Mouse (Mus musculus): Measurements from ENCODE around the gene 1700042G07Rik.

1700042G07Rik gene

DNA sequence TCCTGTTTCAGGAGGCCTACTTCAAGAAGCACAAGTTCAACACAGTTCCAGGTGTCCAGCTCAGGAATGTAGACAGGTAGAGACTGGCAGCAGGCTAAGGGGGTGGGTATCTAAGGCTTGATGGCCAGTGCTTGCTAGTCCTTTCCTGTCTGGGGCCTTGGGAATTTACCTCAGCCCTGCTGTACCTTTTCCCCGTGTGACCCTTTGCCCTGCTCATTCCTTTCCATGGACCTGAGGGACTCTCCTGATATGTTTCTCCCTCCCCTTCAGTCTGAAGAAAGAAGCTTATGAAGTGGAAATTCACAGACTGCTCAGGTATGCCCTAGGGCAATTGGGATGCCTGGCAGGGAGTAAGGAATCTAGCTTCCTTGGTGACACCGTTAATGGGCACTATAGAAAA, 15.3 kb upstream of the 1700042G07Rik start:
- in situ Hi-C loops (cut with MboI; ENCODE audit: low pct_unique_long_range_greater_than_20kb in 1 of 2, low sequenced_read_pairs in 2 of 2, unreplicated experiment in 1 of 2): no loop called here

DNA sequence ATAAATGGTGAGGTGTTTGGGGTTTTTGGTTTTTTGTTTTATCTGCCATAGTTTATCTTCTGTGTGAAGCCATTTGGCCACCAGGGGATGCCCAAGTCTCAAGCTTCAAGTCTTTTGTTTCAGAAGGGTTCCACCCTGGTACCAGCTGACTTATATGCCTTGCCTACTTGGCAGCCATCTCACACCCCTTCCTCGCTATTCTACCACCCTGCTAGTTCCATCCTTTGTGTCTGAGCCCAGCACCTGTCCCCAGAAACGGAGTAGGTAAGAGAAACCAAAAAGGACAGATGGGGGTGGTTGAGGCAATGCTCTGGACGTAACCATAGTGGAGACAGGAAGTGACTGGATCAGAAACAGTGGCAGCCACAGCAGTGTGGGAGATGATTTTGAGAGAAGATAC, 13.3 kb upstream of the 1700042G07Rik start:
- in situ Hi-C loops (cut with MboI; ENCODE audit: low pct_unique_long_range_greater_than_20kb in 1 of 2, low sequenced_read_pairs in 2 of 2, unreplicated experiment in 1 of 2): no loop called here

DNA sequence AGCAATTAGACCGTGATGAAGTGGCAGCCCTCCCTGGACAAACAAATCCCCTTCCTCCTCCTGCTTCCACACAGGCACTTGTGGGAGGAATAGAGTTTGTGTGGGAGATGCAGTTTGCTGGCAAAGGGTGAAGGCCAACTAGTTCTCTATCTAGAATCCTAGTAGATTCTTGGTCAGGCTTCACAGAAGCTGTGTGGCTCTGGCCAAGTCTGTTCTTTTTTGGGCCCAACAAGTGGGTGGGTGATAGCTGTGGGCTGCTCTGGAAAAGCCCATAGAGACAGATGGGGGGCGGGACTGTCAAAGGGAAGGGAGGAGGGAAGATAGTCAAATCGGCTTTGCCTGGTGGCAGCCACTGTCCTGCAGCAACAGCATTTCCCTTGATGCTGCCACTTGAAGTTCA, 12.4 kb upstream of the 1700042G07Rik start:
- in situ Hi-C loops (cut with MboI; ENCODE audit: low pct_unique_long_range_greater_than_20kb in 1 of 2, low sequenced_read_pairs in 2 of 2, unreplicated experiment in 1 of 2): no loop called here

DNA sequence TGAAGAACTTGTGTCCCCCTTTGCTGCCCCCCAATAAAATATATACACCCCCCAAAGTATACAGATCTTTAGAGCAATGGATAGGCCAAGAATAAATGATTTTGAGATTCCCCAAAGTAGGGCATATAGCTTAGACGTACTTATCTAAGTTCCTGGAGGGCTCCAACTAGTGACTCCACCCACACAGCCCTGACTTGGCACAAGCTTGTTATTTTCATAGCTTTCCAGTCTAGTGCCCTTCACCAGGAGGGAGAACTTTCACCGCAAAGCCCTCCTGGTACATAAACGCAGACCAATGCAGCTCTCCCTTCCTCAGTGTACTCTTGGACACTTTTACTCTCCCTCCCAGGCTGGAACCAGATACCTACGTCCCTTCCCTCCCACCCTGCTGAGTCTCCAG, 11.0 kb upstream of the 1700042G07Rik start:
- in situ Hi-C loops (cut with MboI; ENCODE audit: low pct_unique_long_range_greater_than_20kb in 1 of 2, low sequenced_read_pairs in 2 of 2, unreplicated experiment in 1 of 2): no loop called here

DNA sequence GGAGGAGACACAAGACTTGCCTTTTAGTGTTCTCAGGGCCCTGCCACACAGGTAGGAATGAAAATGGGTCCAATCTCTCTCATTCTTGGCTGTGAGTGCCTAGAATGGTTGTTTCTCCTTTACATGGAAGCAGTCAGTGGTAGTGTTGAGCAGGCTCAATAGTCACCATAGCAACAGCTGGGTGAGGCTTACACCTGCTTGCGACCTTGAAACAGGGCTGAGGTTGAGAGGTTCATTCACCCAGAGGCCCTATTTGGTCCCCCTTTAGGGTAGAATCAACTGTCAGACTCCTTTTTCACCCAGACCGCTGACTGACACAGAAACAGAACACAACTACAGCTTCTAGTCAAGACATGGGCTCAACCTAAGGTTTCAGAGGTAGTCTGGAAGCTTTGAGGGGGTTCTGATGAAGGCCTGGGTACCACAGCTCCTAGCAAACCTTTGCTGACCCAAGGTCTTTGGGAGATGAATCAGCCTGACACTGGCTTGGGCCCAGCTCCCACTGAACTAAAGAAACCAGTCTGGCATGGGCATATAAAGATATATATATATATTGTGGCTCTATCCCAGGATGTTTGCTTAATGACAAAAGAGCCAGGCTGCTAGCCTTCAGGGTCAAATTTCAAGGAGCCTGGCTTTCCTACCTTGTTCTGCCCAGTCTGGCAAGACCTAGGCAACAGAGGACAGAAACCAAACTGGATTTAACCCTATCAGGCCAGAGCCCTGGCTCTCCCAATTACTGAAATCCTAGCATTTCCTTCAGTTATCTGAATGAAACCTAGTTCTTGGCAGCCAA, 8.2 kb upstream of the 1700042G07Rik start:
- in situ Hi-C loops (cut with MboI; ENCODE audit: low pct_unique_long_range_greater_than_20kb in 1 of 2, low sequenced_read_pairs in 2 of 2, unreplicated experiment in 1 of 2): no loop called here

DNA sequence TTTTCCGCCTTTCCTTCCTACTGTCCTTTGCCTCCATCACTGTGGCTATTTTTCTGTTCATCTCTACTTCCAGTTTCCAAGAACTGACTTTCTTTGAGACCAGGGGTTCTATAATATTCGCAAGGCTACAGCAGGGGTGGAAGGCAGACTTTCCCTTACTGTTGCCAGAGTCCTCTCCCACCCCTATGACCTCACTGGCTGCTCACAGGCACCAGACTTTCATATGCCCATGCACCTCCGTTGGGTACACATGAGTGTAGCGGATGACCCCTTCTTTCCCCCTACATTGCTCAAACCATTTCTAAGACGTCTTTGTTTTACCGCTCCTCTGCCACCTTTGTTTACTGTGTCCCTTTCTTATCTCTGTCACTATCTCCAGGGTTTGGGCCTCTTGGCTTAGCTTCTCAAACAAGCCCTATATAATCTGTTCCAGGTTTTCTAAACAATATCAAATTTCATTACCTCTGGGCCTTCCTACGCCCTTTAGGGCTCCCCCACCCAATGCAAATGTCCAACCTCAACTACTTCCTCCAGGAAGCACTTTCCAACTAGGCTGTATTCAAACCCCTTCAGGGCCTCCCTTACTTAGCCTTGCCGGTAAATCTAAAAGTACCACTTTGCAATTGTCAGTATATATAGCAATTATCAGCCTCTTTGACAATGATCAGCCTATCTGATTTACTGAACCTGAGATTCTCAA, 7.3 kb upstream of the 1700042G07Rik start:
- in situ Hi-C loops (cut with MboI; ENCODE audit: low pct_unique_long_range_greater_than_20kb in 1 of 2, low sequenced_read_pairs in 2 of 2, unreplicated experiment in 1 of 2): no loop called here

DNA sequence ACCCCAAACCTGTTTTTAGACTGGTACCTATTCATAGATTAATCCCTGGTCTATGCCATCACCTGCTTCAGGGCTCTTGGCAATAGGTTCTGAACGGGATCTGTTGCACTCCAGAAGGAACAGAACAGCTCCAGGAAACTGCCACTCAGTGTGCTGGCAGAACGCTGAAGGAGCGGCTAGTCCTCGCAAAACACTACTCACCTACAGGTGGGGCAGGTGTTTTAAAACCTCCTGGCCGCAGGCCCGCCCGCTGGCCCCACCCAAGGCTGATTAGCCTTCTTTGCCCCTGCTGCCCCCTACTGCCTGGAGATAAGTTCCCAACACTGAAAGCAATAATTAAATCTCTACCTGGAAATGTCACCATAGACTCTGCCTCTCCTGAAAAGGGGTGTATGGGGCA, 5.8 kb upstream of the 1700042G07Rik start, which contains the start of gene Tspan1:
Tspan1 (minus strand) TSS at position 198 of the 400 bp plus-strand sequence.
- in situ Hi-C loops (cut with MboI; ENCODE audit: low pct_unique_long_range_greater_than_20kb in 1 of 2, low sequenced_read_pairs in 2 of 2, unreplicated experiment in 1 of 2): no loop called here

DNA sequence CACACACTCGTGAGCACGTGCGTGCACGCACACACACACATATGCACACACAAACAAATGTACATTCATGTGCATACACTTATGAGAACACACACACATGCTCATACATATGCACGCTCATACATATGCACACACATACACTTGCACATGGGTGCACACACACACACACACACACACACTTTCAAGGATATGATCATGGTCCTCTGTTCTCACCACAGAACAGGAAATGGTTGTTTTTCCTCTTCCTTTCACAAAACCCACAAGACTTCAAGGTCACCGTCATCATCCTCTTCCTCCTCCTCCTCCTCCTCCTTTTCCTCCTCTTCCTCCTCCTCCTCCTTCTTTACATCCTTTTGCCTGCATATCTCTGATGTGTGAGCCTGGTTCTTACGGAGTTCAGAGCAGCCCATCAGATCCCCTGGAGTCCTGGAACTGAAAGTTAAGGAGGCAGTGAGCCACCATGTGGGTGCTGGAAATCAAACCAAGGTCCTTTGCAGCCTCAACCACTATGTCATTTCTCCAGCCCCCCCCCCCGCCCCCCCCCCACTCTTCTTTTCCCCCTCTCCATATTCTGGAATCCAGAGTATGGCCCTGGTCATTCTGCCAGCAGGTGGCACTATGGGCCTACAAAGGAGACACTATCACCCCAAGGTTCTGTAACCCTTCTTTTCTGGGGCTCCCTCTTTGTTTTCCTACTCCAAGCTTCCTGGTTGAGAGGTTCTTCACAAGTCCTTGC, 4.4 kb upstream of the 1700042G07Rik start:
- in situ Hi-C loops (cut with MboI; ENCODE audit: low pct_unique_long_range_greater_than_20kb in 1 of 2, low sequenced_read_pairs in 2 of 2, unreplicated experiment in 1 of 2): no loop called here

DNA sequence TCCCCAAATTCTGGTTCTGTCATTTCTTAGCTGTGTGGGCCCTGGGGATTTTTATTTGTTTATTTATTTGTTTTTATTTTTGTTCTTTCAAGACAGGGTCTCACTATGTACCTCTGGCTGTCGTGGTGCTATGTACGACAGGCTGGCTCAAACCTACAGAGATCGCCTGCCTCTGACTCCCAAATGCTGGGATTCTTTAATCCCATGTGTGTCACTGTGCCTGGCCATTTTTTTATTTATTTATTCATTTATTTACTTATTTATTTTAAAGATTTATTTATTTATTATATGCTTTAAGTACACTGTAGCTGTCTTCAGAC, 3.9 kb upstream of the 1700042G07Rik start:
- in situ Hi-C loops (cut with MboI; ENCODE audit: low pct_unique_long_range_greater_than_20kb in 1 of 2, low sequenced_read_pairs in 2 of 2, unreplicated experiment in 1 of 2): no loop called here

DNA sequence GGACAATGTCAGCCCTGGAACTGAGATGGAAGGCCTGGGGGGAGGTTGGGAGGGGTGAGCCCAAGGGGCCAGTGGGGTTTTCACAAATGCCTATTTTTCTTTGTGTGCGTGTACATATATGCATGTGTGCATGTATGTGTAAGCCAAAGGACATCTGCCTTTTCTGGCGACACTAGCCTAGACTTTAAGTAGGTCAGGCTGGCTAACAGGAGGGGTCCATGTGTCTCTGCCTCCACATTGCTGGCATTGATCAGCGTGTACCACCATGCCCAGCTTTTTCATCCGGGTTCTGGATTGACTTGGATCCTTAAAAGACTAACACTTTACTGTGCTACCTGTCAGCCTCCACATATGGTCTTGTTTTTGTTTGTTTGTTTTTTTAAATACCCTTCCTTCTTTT, 580 bp downstream of the 1700042G07Rik start:
- in situ Hi-C loops (cut with MboI; ENCODE audit: low pct_unique_long_range_greater_than_20kb in 1 of 2, low sequenced_read_pairs in 2 of 2, unreplicated experiment in 1 of 2): no loop called here

DNA sequence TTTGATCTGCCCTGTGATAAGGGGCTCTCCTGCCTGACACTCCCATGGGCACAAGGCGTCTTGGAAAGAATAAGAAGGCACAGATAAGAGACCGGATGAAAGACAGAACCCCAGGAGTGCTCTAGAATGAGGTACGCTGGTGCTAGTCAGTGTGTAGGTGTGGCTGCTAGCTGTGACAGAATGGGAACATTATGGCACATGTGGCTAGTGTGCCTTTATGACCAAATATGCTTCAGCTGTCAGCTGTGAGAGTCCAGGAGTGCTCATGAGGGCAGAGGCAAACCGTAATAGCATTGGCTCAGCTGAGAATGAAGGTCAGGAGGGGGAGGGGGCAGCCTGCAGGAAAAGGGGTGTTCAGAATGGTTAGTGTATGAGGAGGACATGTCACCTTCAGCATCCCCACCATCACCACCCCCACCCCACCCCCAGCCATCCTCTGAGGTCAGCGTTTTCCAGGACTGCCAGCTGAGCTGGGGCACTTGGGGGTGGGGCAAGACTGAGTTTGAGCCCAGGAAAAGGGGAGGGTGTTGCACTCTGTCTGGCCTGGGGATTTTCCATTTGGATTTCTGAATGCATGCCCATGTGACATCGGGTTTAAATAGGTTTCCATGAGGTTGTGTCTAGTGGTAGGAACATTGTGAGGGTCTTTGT, 1.4 kb downstream of the 1700042G07Rik start:
- in situ Hi-C loops (cut with MboI; ENCODE audit: low pct_unique_long_range_greater_than_20kb in 1 of 2, low sequenced_read_pairs in 2 of 2, unreplicated experiment in 1 of 2): no loop called here

DNA sequence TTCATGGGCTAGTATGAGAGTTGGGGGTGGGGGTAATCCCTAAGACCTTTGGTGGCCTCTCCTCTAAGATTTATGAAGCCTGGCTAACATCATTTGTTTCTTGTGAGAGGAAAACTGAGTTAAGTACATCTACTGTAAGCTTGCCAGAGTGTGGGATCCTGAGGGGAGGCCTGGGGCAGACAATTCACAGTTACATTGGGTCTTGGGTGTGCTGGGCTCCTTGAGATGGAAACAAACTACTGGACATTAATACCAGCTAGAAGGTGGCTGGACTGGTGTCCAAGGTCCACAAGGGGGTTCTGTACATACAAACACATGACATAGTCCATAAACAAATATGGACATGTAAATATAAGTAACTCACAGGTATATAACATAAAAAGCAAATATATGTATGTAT, 2.0 kb downstream of the 1700042G07Rik start:
- in situ Hi-C loops (cut with MboI; ENCODE audit: low pct_unique_long_range_greater_than_20kb in 1 of 2, low sequenced_read_pairs in 2 of 2, unreplicated experiment in 1 of 2): no loop called here

DNA sequence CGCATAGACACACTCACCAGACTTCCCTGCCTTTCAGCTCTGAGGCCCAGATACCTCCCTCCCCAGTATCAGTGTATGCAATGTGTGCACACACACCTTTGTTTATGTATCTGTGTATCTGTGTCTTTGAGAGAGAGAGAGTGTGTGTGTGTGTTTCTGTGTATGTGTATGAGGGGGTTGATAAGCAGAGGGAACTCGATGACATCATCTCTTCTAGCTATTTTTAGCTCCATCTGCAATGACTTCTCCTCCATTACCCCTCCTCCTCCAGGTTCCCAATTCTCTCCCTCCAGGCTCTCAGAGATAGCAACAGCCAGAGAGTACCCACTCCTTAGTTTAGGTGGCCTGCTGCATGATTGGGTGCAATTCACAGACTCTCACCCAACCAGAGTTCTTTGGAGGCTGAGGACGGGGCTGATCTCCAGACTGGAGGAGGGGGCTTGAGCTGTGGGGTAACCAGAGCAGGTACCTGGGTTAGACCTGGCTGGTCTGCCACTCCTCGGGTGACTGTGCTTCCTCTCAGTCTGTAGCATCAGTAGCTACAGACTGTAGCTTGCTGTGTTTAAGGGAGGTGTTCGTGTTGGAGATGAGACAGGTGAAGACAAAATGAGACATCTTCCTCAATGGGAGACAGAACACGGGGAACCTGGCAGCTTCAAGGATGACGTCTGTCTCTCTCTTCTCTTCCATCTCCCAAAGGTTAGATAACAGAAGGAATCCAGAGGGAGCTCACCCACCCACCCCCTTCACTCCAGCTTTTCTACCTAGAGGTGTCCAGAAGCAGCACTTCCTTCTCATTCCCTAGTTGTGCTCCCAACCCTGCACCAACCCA, 2.8 kb downstream of the 1700042G07Rik start:
- in situ Hi-C loops (cut with MboI; ENCODE audit: low pct_unique_long_range_greater_than_20kb in 1 of 2, low sequenced_read_pairs in 2 of 2, unreplicated experiment in 1 of 2): no loop called here

DNA sequence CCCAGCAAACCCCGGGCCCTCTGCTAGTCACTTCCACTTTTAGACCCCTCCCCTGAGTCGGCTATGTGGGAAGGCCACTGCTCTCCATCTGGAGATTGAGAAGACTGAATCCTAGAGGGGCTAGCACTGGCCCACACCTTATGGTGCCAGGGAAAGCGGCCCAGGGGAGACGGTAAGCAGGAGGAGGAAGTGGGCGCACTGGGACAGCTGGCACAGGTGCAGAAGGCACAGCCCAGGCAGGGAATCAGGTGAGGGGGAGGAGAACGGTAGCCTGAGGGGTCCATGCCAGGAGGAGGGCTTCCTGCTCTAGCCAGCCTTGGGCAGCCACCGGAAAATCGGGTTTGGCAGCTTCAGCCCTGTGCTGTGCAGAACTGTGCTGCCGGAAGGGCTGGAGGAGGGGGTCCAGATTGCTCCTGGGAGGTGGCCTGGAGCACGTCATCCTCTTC, 3.4 kb downstream of the 1700042G07Rik start:
- in situ Hi-C loops (cut with MboI; ENCODE audit: low pct_unique_long_range_greater_than_20kb in 1 of 2, low sequenced_read_pairs in 2 of 2, unreplicated experiment in 1 of 2): no loop called here

DNA sequence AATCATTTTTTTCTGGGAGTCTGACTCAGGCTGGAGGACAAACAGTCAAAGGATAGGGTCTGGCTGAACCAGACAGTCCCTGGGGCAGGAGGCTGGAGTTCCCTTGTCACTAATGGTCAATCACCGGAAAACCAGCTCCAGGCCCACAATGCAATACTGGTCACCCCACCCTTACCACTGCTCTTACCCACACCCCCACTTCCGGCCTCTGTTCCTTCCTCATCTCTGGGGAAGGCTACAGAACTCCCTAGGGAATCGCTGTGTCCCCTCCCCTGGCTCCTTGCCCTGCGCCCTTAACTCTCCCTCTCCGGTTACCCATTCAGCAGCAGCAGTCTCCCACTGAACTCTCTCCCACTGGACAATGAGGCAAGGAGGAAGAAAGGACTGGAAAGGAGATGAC, 4.0 kb downstream of the 1700042G07Rik start:
- in situ Hi-C loops (cut with MboI; ENCODE audit: low pct_unique_long_range_greater_than_20kb in 1 of 2, low sequenced_read_pairs in 2 of 2, unreplicated experiment in 1 of 2): no loop called here

DNA sequence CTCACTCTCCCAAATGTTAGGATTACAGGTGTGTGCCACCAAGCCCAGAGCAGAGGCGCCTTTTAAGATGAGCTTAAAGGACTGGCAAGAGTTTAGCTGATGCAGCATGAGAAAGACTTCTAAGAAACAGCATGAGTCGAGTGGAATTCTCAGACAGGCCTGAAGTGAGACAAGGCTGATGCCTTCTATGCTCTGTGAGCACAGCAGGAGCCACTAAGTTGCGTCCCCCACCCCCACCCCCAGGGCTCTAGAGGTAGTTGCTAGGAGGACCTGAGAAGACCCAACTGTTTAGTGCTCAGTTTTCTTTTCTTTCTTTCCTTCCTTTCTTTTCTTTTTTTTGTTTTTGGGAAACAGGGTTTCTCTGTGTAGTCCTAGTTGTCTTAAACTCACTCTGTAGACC, 8.9 kb downstream of the 1700042G07Rik start:
- in situ Hi-C loops (cut with MboI; ENCODE audit: low pct_unique_long_range_greater_than_20kb in 1 of 2, low sequenced_read_pairs in 2 of 2, unreplicated experiment in 1 of 2): no loop called here

DNA sequence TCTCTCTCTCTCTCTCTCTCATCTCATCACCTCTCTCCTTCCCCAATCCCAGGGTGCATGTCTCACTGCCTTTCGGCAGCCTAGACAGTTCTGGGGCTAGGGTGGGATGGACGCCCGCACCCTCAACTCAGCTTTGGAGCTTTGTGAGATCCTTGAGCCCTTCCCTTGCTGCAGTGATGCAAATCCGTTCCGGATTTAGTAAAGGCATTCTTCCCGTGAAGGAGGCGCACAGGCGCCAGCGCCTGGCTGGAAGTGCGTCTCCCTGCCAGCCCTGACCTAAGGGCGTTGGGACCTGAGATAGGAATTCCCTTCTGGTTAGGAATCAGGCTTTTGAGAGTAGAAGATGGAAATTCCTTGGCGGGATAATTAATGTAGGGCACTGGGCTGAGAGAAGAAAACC, 9.6 kb downstream of the 1700042G07Rik start:
- in situ Hi-C loops (cut with MboI; ENCODE audit: low pct_unique_long_range_greater_than_20kb in 1 of 2, low sequenced_read_pairs in 2 of 2, unreplicated experiment in 1 of 2): no loop called here

DNA sequence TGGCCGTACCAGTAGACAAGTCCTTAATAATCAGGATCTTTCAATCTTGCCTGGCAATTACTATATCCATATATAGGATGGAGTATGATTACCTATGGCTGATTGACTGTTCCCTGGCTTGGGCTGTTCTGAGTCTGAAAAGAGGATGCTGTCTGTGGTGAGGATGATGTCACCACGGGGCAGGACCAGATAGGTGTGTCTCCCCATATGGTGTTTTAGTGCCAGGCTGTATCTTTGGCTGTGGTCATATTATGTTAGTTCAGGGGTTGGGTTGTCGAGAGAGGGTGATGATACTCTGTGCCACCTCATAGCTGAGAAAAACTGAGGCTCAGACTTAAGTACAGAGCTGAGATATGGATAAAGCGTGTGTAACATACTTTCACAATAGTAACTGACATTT, 11.9 kb downstream of the 1700042G07Rik start:
- in situ Hi-C loops (cut with MboI; ENCODE audit: low pct_unique_long_range_greater_than_20kb in 1 of 2, low sequenced_read_pairs in 2 of 2, unreplicated experiment in 1 of 2): no loop called here

Measured in mouse embryonic stem cell (cell line).